Mouse (Mus musculus) left cerebral cortex, postnatal 14 days (tissue): Measurements from ENCODE around the gene Socs2. TPM values are rescaled to one million over a fixed set of nuclear protein-coding genes. Genes with fewer than 3 reads are reported as not detected.
A peak's percentile ranks its signal among the peaks of the same experiment; 100 is the strongest.

ENCODE experiments used
- DNase-seq, 2 experiments: peaks; one replicate each; pipeline ENCODE4 v3.0.0; 2021 to 2022; ENCODE audit warnings: low spot score in 2 of 2, mixed read lengths in 1 of 2
- intact Hi-C: fragments of 180-260 bp; cut with DNase I; formaldehyde crosslinking; loops from one replicate; pipeline ENCODE4 v1.15.1; 2025
- long read RNA-seq, 2 experiments: library from polyadenylated mRNA; stranded (forward); transcript quantifications; one replicate each; pipeline ENCODE4 v2.0.0; 2021
- total RNA-seq, 2 experiments: library from RNA; stranded (reverse); gene quantifications; 2 replicates each; pipeline ENCODE4 v1.2.3; 2021

Gene Socs2
- 10 to 100 TPM; 35.9 to 40.2 TPM for total RNA-seq
- long read RNA-seq, experiment 1, transcript Socs2-201 (3 exons, 2,222 nt) = major isoform, 24 of 36 reads
- long read RNA-seq, experiment 1, partial matches to known transcripts = 1 of 36 reads
- long read RNA-seq, experiment 1, other reads (novel, unspliced or antisense) = 8 of 36 reads
- long read RNA-seq, experiment 2, transcript Socs2-201 (3 exons, 2,222 nt) = major isoform, 30 of 44 reads
- long read RNA-seq, experiment 2, partial matches to known transcripts = 1 of 44 reads
- long read RNA-seq, experiment 2, other reads (novel, unspliced or antisense) = 9 of 44 reads

DNA sequence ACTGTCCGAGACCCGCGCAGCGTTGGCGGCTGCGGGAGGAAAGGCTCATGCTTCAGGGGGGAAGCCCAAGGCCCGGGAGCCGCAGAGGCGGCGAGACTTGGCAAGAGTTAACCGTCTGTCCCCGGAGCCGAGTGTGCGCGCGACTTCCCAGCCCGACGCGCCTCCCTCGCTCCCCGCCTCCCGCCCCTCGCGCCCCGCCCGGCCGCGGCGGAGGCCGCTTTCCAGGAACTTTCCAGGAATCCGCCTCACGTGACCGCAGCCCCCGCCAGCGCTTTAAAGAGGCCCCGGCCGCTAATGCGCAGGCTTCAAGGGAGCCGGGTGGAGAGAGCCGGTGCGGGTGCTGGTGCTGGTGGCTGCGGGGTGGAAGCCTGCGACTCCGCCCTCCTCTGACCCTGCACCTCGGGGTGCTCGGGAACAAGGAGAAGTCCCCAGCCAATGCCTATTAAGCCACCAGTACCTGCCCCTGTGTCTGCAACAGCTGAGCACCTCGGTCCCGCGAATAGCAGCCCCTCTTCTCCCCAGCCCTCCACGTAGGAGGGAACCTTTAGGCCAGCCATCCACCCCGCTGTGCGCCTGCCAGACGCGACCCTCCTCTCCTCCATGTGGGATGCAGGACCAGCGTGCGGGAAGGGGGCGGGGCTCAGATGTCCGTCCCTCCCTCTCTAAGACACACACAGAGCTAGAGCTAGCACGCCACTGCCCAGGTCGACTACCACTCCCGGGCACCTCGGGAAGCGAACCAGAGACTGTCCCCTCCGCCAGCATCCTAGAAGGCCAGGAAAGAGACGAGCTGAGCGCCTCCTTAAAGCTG is at the start of gene Socs2:
Gene Socs2 (minus strand): TSS at position 496 of the 811 bp plus-strand sequence.
- peak; percentile 92 for DNase-seq

DNA sequence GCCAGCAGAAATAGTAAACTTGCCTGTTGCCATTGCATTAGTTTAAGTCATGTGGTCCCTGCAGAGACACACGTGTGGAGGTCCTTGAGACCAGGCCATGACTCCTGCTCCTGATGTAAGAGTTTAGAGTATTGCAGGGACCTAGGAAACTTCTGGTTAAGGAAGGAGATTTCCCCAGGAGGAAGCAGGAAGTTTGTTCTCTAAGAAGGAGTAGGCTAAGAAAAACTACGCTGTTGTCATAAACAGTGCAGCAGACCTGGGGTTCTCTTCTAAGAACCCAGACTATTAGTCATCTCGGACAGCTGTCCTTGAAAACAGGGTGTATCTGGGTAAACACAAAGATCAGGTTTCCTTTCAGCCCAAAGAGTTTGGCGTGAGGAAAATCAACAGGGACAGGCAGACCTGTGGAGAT is 48.5 kb upstream of the Socs2 start:
- intact Hi-C loops = no loop called here
- DNase-seq = no peak

More for the DNA sequence above, at the start of gene Socs2:
- intact Hi-C loops = loop anchor here (2.0 to 5.0 kb wide), 7 partner anchors 40 to 426 kb away; partner anchors contain the start of gene Cradd

DNA sequence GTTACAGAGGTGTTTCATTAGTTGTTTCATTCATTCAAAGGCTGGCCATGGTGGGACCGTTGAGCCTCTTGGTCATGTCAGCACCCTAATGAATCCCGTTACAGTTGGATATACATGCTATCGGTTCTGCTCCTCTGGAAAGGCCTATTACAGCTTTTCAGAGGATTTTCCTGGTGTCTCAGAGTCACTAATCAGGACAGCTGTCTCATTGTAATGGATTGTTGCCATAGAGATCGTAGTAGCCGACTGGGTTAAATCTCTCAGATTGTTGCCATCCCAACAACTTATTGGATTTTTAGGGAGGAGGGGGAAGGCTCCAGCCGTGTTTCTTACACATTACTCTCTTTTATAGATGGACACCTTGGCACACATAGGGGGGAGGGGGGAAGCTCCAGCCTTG is 47.5 kb upstream of the Socs2 start:
- no peak for DNase-seq
- intact Hi-C loops = no loop called here

DNA sequence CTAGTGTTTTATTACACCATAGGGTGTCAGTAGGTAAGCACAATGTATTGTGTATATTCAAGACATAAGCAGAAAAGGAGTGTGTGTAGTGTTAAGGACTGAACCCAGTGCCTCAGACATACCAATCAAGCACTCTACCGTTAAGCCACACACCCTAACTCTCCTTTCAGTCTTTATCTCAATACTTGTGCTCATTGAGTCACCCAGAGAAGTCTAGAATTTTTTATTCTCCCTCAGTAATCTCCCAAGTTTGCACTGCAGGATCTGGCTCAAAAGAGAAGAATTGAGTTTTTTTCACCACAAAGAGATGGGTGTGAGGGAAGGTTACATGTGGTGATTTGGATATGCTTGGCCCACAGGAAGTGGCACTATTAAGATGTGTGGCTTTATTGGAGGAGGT is 45.3 kb upstream of the Socs2 start:
- intact Hi-C loops = no loop called here
- DNase-seq = no peak

DNA sequence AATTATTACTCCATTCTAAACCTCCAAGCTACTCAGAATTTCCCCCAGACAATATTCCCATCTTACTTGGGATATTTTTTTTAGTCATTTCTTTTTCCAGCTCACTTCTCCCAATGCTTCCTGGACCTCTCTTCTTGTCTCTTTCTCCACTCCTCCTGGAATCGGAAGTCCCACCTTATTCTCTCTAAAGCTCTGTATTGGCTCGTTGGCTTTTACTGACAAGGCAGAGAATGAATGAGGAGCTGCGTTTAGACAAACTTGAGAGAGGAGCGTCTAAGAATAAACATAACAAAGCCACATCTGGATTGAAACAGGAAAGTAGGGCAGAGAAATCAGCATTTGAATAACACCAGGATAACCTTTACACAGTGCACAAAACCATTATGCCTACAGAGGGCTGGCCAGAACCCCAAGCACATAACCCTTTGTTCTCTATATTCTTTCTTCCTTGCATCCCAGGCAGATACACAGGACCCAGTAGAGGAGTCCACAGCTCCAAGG is 44.1 kb upstream of the Socs2 start:
- intact Hi-C loops = no loop called here
- no peak for DNase-seq

DNA sequence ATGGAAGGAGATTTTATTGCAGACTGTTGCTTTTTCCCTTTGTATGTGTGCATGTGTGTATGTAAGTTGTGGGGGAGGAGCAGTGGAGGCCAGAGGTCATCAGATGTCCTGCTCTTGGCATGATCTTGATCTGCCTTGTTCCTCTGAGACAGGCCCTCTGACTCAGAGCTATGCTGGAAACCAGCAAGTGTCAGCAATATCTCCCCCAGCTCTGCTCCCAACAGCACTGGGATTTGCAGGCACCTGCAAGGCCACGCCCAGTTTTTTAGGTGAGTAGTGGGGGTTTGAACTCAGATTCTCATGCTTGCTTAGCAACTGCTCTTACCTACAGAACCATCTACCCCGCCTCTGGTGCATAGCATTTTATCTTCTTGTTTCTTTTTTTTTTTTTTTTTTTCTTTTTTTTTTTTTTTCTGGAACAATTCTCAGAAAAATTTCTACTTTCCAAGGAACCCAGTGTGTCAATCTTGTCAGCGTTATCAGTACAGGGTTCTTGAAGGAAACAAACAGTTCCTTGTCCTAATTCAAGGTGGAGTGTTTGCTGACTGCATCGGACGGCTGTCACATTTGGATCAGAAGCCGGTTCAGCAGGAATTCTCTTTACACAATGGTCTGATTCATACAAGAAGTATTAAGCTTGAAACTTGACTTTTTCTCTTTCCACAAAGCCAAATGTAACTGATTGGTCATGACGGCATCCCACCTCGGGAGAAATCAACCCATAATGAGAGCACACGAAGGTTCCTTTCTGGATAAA is 41.2 kb upstream of the Socs2 start:
- intact Hi-C loops = loop anchor here (5.0 kb wide), 1 partner anchor 41 kb away; the partner anchor contains the start of gene Socs2
- no peak for DNase-seq

DNA sequence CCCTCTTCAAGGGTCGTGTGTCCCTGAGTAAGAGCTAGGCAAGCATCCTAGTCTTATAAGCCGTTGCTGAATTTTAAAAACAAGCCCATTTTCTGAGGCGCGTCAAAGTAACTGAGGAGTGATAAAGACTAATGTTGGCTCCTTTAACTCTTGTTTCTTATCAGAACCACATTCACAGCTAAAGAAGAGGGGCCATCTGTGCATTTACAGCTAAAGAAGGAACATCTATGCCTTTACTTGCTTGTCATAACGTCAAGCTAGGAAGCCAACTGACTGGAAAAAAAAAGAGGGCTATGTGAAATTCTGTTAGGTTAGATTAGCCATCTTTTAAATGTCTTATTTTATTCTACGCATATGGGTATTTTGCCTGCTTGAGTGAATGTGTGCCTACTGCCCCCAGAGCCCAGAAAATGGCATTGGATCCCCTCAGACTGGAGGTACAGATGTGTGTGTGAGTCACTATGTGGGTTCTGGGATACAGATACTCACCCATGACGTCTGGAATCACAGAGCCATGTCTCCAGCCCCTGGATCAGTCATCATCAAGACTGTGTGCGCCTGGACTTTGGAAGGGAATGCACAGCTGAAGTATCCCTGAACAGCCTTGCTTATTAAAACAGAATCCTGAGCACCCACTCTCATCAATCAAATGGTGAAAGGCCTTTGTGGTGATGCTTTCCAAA is 40.5 kb upstream of the Socs2 start:
- intact Hi-C loops = loop anchor here (5.0 kb wide), 1 partner anchor 40 kb away; the partner anchor contains the start of gene Socs2
- no peak for DNase-seq

DNA sequence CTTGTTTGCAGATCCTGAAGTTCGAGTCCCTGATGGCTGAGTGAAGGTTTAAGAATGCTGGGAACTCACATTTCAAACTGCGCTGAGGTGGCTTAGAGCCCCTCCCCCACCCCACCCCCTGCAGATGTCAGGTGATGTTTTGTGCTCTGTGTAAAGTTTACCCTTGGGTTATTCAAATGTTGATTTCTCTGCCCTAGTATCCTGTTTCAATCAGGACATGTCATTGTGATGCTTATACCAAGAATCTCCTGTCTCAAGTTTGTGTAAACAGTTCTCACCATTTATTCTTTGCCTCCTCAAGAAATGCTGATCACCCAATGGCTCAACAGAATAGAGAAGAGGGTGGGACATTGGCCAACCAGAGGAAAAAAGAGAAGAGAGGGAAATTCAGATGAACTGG is 39.1 kb upstream of the Socs2 start:
- no peak for DNase-seq
- intact Hi-C loops = loop anchor here (5.0 kb wide), 1 partner anchor 39 kb away; the partner anchor contains the start of gene Socs2

DNA sequence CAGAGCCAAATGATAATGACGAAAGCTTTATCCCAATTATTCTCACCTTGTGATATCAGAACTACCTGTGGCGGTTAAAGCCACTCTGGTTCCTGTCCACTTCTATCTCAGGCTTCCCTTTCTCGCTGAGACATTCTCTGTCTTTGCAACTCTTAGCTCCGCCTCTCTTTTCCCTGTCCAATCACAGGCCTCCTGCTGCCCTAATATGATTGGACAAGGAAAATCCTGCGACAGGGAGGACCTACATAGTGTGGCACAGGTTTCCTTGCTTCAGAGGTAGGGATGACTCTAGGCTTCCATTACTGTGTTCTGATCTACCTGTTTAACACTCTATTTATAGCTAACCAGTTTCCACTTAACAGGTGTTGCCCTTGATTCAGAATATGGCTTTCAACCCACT is 36.3 kb upstream of the Socs2 start:
- intact Hi-C loops = no loop called here
- no peak for DNase-seq

DNA sequence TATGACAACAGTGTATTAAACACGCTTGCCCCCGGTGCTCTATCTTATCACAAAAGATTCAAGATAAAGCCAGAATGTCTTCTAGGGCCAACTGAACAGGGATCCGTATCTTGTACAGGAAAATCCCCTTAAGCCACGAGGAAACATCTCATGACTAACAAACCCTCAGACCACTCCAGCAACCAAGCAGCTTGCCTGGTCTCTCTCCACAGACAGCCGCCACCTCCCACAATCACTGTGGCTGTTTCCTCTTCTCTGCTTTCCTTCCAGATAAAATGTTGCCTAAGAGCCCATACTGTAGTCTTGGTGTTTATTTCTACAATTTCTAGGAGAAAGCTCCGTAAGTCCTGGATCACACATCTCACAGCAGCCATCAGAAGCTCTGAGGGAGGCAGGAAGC is 32.1 kb upstream of the Socs2 start:
- DNase-seq = no peak
- intact Hi-C loops = no loop called here

DNA sequence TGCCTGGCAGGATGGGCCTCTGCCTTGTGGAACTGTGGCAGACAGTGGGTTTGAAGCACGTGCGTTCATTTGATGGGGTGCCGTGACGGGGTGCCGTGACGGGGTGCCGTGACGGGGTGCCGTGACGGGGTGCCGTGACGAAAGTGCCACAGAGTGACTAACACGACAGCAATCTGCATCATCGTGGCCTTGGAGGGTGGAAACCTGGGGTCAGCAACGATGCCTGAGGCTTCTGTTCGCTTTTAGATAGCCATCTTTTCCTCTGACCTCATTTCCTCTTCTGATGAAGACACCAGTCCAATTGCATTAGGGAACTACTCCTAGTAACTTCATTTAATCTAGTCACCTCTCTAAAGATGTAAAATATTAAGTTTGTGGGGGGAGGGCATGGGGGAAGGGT is 31.0 kb upstream of the Socs2 start:
- DNase-seq = no peak
- intact Hi-C loops = no loop called here

DNA sequence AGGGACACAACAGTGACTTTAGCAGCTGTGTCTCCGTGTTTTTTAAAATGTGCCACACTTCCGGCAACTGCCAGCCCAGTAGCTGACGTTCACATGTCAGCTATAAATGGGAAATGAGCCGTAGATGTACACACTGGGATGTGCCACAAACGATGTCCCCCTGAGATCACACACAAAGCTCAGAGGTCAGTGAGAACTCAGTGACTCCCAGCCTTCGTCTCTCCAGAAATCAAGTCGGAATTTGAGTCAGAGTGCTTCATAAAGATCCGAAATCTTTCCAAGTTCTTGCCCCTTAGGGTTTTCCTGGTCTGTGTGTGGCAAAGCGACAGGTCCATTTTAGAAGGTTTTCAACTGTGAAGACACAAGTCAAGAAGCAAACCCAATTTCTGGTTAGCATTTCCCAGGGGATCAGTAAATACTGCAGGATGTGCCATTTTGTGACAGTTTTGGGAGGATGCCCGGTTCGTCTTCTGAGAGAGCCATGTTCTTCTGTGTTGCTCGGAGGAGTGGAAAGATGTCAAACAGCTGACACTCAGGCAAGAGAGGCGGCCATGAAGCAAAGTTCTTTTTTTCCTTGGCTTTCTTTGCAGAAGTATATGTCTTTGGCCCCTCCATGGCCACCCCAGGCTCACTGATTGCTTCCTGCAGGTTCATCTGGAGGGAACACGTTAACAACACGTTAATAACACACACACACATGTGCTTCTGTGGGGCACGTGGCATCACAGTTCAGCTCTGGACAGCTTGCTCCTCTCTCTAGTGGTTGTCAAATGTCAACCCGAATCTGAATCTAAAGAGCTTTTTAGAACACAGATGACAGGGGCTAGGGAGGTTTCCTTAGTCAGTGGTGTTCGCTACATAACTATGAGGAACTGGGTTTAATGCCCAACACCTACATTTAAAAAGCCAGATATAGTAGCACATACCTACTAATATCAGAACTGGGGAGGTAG is 28.4 kb upstream of the Socs2 start:
- no peak for DNase-seq

DNA sequence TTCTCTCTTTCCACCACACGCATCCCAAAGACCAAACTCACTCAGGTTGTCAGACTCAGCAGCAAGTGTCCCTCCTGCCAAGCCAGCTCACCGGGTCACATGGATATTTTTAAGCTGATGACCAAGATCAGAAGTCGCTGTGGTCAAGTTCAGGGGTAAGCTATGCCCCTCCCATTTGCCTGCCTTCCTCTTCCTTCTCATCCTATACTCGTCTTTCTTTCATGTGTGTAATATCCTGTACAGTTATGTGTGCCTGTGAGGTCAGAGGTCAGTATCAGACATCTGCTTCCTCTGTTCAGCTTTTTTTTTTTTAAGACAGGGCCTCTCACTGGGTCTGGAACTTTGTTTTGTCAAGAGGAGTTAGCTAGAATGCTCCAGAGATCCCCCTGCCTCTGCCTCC is 25.4 kb upstream of the Socs2 start:
- intact Hi-C loops = no loop called here

More for the DNA sequence above, 28.4 kb upstream of the Socs2 start:
- intact Hi-C loops = no loop called here

DNA sequence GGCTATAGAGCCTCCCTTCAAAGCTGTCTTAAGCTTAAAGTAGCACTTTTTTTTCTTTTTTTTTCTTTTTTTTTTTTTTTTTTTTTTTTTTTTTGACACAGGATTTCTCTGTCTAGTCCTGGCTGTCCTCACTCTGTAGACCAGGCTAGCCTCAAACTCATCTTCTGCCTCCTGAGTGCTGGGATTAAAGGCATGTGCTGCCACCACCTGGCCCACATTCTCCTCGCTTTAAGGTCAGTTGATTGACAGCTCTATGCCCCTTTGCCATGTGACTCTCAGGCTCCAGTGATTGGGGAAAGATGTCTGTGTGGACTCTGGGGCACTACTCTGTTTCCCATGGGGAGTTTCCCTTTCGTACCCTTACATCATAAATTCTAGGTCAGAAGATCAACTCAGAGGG is 23.6 kb upstream of the Socs2 start:
- DNase-seq = no peak
- intact Hi-C loops = no loop called here

More for the DNA sequence above, 25.4 kb upstream of the Socs2 start:
- DNase-seq = no peak

DNA sequence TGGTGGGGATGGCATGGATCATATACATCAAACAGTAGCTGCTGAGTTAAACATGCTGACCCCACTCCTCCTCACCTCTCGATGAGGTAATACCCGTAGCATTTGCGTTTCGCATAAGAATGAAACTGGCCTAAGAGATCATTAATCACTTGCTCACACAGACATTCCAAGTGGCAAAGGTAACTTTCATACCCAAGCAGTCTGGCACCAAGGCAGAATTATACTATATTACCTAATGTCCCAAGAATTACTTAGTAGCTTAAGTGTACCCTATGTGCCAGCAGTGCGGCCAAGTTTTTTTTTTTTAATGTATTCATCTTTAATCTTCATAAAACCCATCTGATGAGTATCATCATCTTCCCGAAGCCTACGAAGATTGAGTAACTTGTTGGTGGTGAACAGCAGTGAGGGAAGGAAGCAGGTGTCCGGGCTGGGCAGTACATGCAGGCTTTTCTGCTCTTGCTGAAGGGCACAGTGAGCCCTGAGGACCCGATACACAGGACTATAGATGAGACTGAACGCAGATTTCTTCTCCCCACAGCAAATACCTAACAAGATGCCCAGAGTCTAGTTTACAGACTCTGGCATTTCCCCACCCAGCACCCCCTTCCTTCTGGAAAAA is 22.8 kb upstream of the Socs2 start:
- intact Hi-C loops = no loop called here

DNA sequence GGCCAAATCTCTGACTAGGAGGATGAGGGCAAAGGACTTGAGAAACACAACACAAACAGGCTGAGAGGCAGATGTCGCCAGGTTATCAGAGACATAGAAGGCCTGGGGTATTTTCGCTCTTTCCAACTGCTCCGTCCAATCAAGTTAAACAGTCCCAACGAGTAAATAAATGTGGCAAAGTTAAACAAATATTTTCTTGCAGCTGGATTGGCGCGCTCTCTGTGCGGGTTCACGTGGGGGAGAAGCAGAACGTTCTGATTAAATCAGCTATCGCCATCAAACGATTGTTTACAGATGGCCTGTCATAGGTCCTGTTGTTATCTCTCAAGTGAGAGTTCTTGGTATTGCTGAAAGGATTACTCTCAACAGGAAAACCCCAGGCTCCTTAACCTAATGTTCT is 22.0 kb upstream of the Socs2 start:
- DNase-seq = no peak

More for the DNA sequence above, 22.8 kb upstream of the Socs2 start:
- no peak for DNase-seq

DNA sequence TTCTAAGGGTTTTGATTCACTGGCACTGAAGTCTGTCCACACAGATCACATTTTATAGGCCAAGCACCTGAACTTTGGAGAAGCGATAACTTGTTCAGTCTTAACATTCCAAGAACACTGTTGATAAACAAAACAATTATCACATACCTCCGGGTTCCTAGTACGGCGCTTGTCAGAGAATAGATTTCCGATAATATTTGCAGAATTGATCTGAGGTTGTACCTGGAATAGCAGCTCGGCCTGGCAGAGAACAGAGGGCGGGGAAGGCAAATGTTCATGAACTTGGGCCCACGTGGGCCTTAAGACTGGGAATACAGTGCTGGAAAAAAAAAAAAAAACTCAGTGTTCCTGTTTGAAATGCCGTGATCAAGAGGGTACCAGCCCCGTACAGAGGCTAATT is 13.3 kb upstream of the Socs2 start:
- no peak for DNase-seq
- intact Hi-C loops = no loop called here

More for the DNA sequence above, 22.0 kb upstream of the Socs2 start:
- intact Hi-C loops = no loop called here

DNA sequence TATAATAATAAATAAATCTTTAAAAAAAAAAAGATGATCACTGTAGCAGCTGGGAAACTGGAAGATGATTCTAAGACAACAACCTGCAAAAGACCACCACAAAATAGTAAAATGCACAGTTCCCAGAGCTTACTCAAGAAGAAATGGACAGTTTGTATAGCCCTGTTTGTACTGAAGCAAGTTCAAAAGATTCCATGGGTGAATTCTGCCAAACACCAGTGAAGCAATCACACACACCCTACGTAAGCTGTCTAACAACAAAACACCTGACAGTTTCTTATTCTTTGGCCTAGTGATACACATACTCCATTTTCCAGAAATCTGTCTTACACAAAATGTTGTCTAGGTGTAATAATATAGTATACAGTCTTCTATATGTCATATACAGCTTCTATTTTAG is 12.1 kb upstream of the Socs2 start:
- intact Hi-C loops = no loop called here
- no peak for DNase-seq
